Mouse (Mus musculus): ENCODE data around the gene Vmn1r70.

The Vmn1r70 gene

DNA sequence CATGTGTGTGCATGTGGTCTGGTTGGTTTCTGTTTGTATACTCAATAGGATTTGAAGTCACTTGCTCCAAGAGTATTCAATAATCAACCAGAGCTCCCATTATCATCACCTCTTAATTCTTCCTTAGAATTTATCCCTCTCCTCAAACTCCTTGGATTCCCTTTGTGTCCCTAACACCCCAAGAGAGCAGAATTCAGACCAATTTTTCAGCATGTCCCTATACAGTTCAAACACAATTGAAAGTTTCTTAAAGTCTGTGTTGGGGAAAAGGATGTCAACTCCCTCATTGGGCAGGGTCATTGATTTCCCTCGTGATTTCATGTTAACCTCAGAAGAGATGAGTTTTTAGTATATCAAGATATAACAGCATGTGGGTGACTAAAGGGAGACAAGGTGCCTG is at the start of gene Vmn1r70:
Vmn1r70 (plus strand) TSS at position 301 of the 400 bp plus-strand sequence.
- no peak for DNase-seq (ENCODE audit: low spot score in 2 of 2)

DNA sequence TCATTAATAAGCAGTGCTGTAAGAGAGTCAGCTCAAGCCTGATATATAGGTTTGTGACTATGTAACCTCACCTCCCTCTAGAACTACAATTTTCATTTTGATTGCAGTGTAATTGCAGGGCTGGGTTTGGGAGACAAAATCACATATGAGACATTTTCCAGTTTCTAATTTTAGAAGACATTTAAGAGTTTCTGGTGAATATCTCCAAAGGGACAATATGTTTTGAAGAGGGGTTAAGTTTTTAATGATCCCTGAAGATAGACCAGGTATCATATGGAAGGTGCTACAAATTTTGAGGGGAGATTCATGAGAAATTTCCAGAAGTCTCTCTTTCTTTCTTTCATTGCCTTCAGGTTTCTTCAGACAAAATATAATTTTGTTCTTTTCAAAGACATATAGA is 17.8 kb upstream of the Vmn1r70 start, which contains the start of gene Vmn1r69:
Vmn1r69 (minus strand) TSS at position 101 of the 400 bp plus-strand sequence.
- DNase-seq (ENCODE audit: low spot score in 2 of 2), result no peak
